Mouse (Mus musculus) liver, embryonic 14.5 days (tissue): ENCODE results near the gene Clcn3. TPM values are rescaled to one million over a fixed set of nuclear protein-coding genes. Genes with fewer than 3 reads are reported as not detected.
A peak's percentile ranks its signal among the peaks of the same experiment; 100 is the strongest.

Source experiments
- ATAC-seq: fragments of 200-750 bp; cut with Nextera tagmentation; 2 replicates; pipeline ENCODE4 v1.8.0; 2017; ENCODE audit warnings: moderate number of reproducible peaks, mild to moderate bottlenecking, moderate library complexity; ENCODE audit not compliant: insufficient read depth
- DNase-seq, 3 experiments: peaks; one replicate each; pipeline ENCODE4 v3.0.0-alpha.2; 2012 to 2013; ENCODE audit warnings: low read depth in 3 of 3, low spot score in 3 of 3
- H3K27ac ChIP-seq: fragments of 300-500 bp; sonication (generic); 2 replicates; pipeline ENCODE4 v1.5.1; 2014; ENCODE audit warnings: moderate library complexity, mild to moderate bottlenecking, control low read depth, inconsistent platforms
- H3K27me3 ChIP-seq: fragments of 300-500 bp; sonication (generic); 2 replicates; pipeline ENCODE4 v1.6.1; 2014; ENCODE audit warnings: mild to moderate bottlenecking, low read length, moderate library complexity; ENCODE audit not compliant: control insufficient read depth, insufficient read depth
- H3K36me3 ChIP-seq: fragments of 300-500 bp; sonication (generic); replicated peaks from 2 replicates; pipeline ENCODE4 v1.6.1; 2014; ENCODE audit warnings: low read depth; ENCODE audit not compliant: control insufficient read depth, insufficient read depth
- H3K4me1 ChIP-seq, 2 experiments: fragments of 200-500 bp in 1 of 2; fragments of 300-500 bp in 1 of 2; sonication (generic) in 1 of 2; replicated peaks; 2 replicates each; pipeline ENCODE4 v1.6.1; 2012 to 2014; ENCODE audit warnings: antibody characterized with exemption in 1 of 2, inconsistent platforms in 1 of 2, low read length in 1 of 2; ENCODE audit not compliant: control insufficient read depth in 2 of 2, insufficient read depth in 2 of 2
- H3K4me2 ChIP-seq: fragments of 300-500 bp; sonication (generic); 2 replicates; pipeline ENCODE4 v1.6.1; 2014; ENCODE audit warnings: low read depth, mild to moderate bottlenecking, control low read depth, moderate library complexity
- H3K4me3 ChIP-seq, 2 experiments: fragments of 200-500 bp in 1 of 2; fragments of 300-500 bp in 1 of 2; sonication (generic) in 1 of 2; 2 replicates each; pipeline ENCODE4 v1.5.1; 2012 to 2014; ENCODE audit warnings: low read depth in 2 of 2, low read length in 2 of 2, mild to moderate bottlenecking in 2 of 2, control low read depth in 1 of 2, inconsistent platforms in 1 of 2, moderate library complexity in 1 of 2; ENCODE audit not compliant: insufficient read depth in 1 of 2
- H3K9ac ChIP-seq: fragments of 300-500 bp; sonication (generic); replicated peaks from 2 replicates; pipeline ENCODE4 v1.6.1; 2014; ENCODE audit warnings: mild to moderate bottlenecking, control low read depth, moderate library complexity
- H3K9me3 ChIP-seq: fragments of 300-500 bp; sonication (generic); 2 replicates; pipeline ENCODE4 v1.6.1; 2016; ENCODE audit warnings: low read length, mixed read lengths; ENCODE audit not compliant: control insufficient read depth
- CTCF ChIP-seq: IDR thresholded peaks from 2 replicates; pipeline ENCODE4 v1.5.1; 2016; ENCODE audit warnings: antibody characterized with exemption, low read depth, control low read depth
- EP300 ChIP-seq: IDR thresholded peaks from 2 replicates; pipeline ENCODE4 v1.6.1; 2016; ENCODE audit warnings: antibody characterized with exemption, low read depth
- WGBS: fragments of 180-500 bp; shearing (Covaris S2); extraction: QIAGEN DNeasy Blood & Tissue Kit; methylation state at CpG from one replicate; pipeline ENCODE4 v1.1.7; 2014; ENCODE audit not compliant: insufficient replicate concordance; 5-methylcytosine and 5-hydroxymethylcytosine counted together
- polyA plus RNA-seq, 2 experiments: library from polyadenylated mRNA; depleted of rRNA in 1 of 2; stranded (reverse) in 1 of 2; unstranded in 1 of 2; fragments of >200 nt; fragmentation: Nextera tagmentation in 1 of 2; extraction: Ambion mirVana in 1 of 2; gene quantifications; 2 replicates each; pipeline versions ENCODE4 v1.2.1 to v1.2.3; 2012 to 2014

Clcn3 gene
- polyA plus RNA-seq, 2 experiments = 28.1 to 34.6 TPM

GRCm38 (mm10) chr8:60976818-60977217, 6.3 kb downstream of the Clcn3 start:
- 90% methylated on average over 9 of the region's 9 CpGs for WGBS
- no peaks in the 10 kb centered on the region for H3K27me3 ChIP-seq
- DNase-seq (no peak), ATAC-seq (no peak)
- H3K4me2 ChIP-seq = peak overlapping the region; percentile 69
- no peaks in the 10 kb centered on the region for H3K36me3 ChIP-seq
- no peak overlapping the region for H3K4me3 ChIP-seq
- H3K9ac ChIP-seq = no peak overlapping the region; the same call in 1 of the 2 replicates
- TF ChIP-seq CTCF = no peak
- TF ChIP-seq EP300 = no peak
- H3K27ac ChIP-seq = peak overlapping the region; percentile 47
- H3K4me1 ChIP-seq = peaks cover 58 to 63% of the 10 kb centered on the region in 2 experiments
- no peaks in the 10 kb centered on the region for H3K9me3 ChIP-seq

GRCm38 (mm10) chr8:60974837-60975236, 8.3 kb downstream of the Clcn3 start:
- Histone ChIP-seq H3K27ac (peak overlapping the region; percentile 87), H3K4me3 (peak overlapping the region in 1 of 2 experiments; percentile 35; a peak in 2 of 4 replicates), H3K9ac (peak overlapping the region; percentile 48), H3K9me3 (no peaks in the 10 kb centered on the region), H3K36me3 (no peaks in the 10 kb centered on the region), H3K4me1 (peaks cover 66 to 67% of the 10 kb centered on the region in 2 experiments), H3K4me2 (peak overlapping the region; percentile 73), H3K27me3 (no peaks in the 10 kb centered on the region)
- peak; percentile 64 to 69 (median 68) for DNase-seq
- TF ChIP-seq EP300 (peak; percentile 87), CTCF (no peak)
- ATAC-seq = peak; percentile 80
- WGBS = 15% methylated on average over 2 of the region's 2 CpGs

GRCm38 (mm10) chr8:60973448-60973847, 9.7 kb downstream of the Clcn3 start:
- Histone ChIP-seq H3K36me3 (no peaks in the 10 kb centered on the region), H3K9me3 (no peaks in the 10 kb centered on the region), H3K4me3 (peak overlapping the region in 1 of 2 experiments; percentile 35; a peak in 2 of 4 replicates), H3K4me2 (peak overlapping the region; percentile 73), H3K27me3 (no peaks in the 10 kb centered on the region), H3K27ac (peak overlapping the region; percentile 87), H3K9ac (peak overlapping the region; percentile 54), H3K4me1 (peaks cover 65 to 70% of the 10 kb centered on the region in 2 experiments)
- ATAC-seq (peak; percentile 84), DNase-seq (peak; percentile 78 to 83 (median 82))
- WGBS = 8% methylated on average over 2 of the region's 2 CpGs
- TF ChIP-seq EP300 (peak; percentile 89), CTCF (no peak)

GRCm38 (mm10) chr8:60971808-60972207, 11.3 kb downstream of the Clcn3 start:
- WGBS = 73% methylated on average over 4 of the region's 4 CpGs
- H3K9ac ChIP-seq = peak overlapping the region; percentile 24; the same call in 1 of the 2 replicates

GRCm38 (mm10) chr8:60969091-60969490, 14.0 kb downstream of the Clcn3 start:
- Histone ChIP-seq H3K4me2 (peak overlapping the region; percentile 58), H3K27me3 (no peaks in the 10 kb centered on the region), H3K4me1 (peaks cover 65 to 74% of the 10 kb centered on the region in 2 experiments), H3K9me3 (no peaks in the 10 kb centered on the region), H3K9ac (peak overlapping the region; percentile 57), H3K36me3 (no peaks in the 10 kb centered on the region), H3K27ac (peak overlapping the region; percentile 64), H3K4me3 (no peak overlapping the region)
- DNase-seq = no peak
- ATAC-seq = peak; percentile 33; the same call in 1 of the 2 replicates
- WGBS = 31% methylated on average over 2 of the region's 2 CpGs
- TF ChIP-seq CTCF = no peak
- no peak for TF ChIP-seq EP300

More at GRCm38 (mm10) chr8:60971808-60972207, 11.3 kb downstream of the Clcn3 start:
- H3K4me2 ChIP-seq = peak overlapping the region; percentile 73
- DNase-seq (no peak), ATAC-seq (no peak)
- no peaks in the 10 kb centered on the region for H3K9me3 ChIP-seq
- TF ChIP-seq CTCF (no peak), EP300 (no peak)
- no peaks in the 10 kb centered on the region for H3K27me3 ChIP-seq
- peaks cover 67 to 70% of the 10 kb centered on the region in 2 experiments for H3K4me1 ChIP-seq
- no peak overlapping the region for H3K4me3 ChIP-seq
- H3K27ac ChIP-seq = peak overlapping the region; percentile 87
- H3K36me3 ChIP-seq = no peaks in the 10 kb centered on the region
